Mouse (Mus musculus) lung, embryonic 15.5 days (tissue): Measurements from ENCODE around the gene Il15ra. TPM values are rescaled to one million over a fixed set of nuclear protein-coding genes. Genes with fewer than 3 reads are reported as not detected.

Source experiments
- ATAC-seq: fragments of 200-750 bp; cut with Nextera tagmentation; 2 replicates; pipeline ENCODE4 v1.8.0; 2017; ENCODE audit warnings: moderate number of reproducible peaks, borderline replicate concordance; ENCODE audit not compliant: low FRiP score, low TSS enrichment; ENCODE audit errors: extremely low read depth
- H3K27ac ChIP-seq: fragments of 300-500 bp; sonication (generic); 2 replicates; pipeline ENCODE4 v1.5.1; 2015; ENCODE audit warnings: moderate library complexity, mild to moderate bottlenecking, inconsistent platforms
- H3K27me3 ChIP-seq: fragments of 300-500 bp; sonication (generic); 2 replicates; pipeline ENCODE4 v1.6.1; 2015; ENCODE audit warnings: inconsistent platforms
- H3K36me3 ChIP-seq: fragments of 300-500 bp; sonication (generic); 2 replicates; pipeline ENCODE4 v1.6.1; 2015; ENCODE audit warnings: inconsistent platforms
- H3K4me1 ChIP-seq: fragments of 300-500 bp; sonication (generic); 2 replicates; pipeline ENCODE4 v1.6.1; 2015; ENCODE audit warnings: inconsistent platforms
- H3K4me2 ChIP-seq: fragments of 300-500 bp; sonication (generic); 2 replicates; pipeline ENCODE4 v1.6.1; 2015; ENCODE audit warnings: inconsistent platforms, mild to moderate bottlenecking, moderate library complexity
- H3K4me3 ChIP-seq: fragments of 300-500 bp; sonication (generic); 2 replicates; pipeline ENCODE4 v1.5.1; 2015; ENCODE audit warnings: mild to moderate bottlenecking, inconsistent platforms
- H3K9ac ChIP-seq: fragments of 300-500 bp; sonication (generic); 2 replicates; pipeline ENCODE4 v1.6.1; 2015; ENCODE audit warnings: inconsistent platforms
- H3K9me3 ChIP-seq: fragments of 300-500 bp; sonication (generic); 2 replicates; pipeline ENCODE4 v1.6.1; 2016; ENCODE audit warnings: inconsistent platforms
- WGBS: fragments of 180-500 bp; shearing (Covaris S2); methylation state at CpG from one replicate; pipeline ENCODE4 v1.1.7; 2015; 5-methylcytosine and 5-hydroxymethylcytosine counted together
- polyA plus RNA-seq: library from polyadenylated mRNA; unstranded; fragments of >200 nt; fragmentation: Nextera tagmentation; extraction: Ambion mirVana; gene quantifications from 2 replicates; pipeline ENCODE4 v1.2.1, GENCODE M21; 2015

The Il15ra gene
- polyA plus RNA-seq: 3.1 and 4.5 TPM in 2 replicates

GRCm38 (mm10) chr2:11705201-11706025 is at the start of gene Il15ra:
TSS of gene Il15ra (plus strand) at chr2:11705290.
- H3K4me1 ChIP-seq: peaks cover 14% of the 10 kb centered on the region
- ATAC-seq: peak; percentile 59
- H3K4me3 ChIP-seq: peak within 1 kb of the TSS; percentile 71
- peak within 1 kb of the TSS; percentile 93 for H3K4me2 ChIP-seq
- no peak within 1 kb of the TSS for H3K27ac ChIP-seq
- under 1% methylated on average over 37 of the region's 37 CpGs for WGBS
- no peaks in the 10 kb centered on the region for H3K36me3 ChIP-seq
- H3K9me3 ChIP-seq: no peaks in the 10 kb centered on the region
- H3K27me3 ChIP-seq: no peaks in the 10 kb centered on the region; the same call in 1 of the 2 replicates
- H3K9ac ChIP-seq: peak within 1 kb of the TSS; percentile 53

GRCm38 (mm10) chr2:11657581-11657980 is 47.5 kb upstream of the Il15ra start:
- no peak overlapping the region for H3K9ac ChIP-seq
- no peaks in the 10 kb centered on the region for H3K9me3 ChIP-seq
- no peak overlapping the region for H3K4me2 ChIP-seq
- H3K27me3 ChIP-seq: no peaks in the 10 kb centered on the region
- no peaks in the 10 kb centered on the region for H3K4me1 ChIP-seq
- H3K4me3 ChIP-seq: no peak overlapping the region
- H3K27ac ChIP-seq: no peak overlapping the region
- no peaks in the 10 kb centered on the region for H3K36me3 ChIP-seq
- ATAC-seq: no peak
- 81% methylated on average over 2 of the region's 2 CpGs for WGBS

- Histone ChIP-seq H3K4me1 (no peaks in the 10 kb centered on the region), H3K4me3 (no peak overlapping the region), H3K4me2 (no peak overlapping the region), H3K36me3 (no peaks in the 10 kb centered on the region), H3K27me3 (no peaks in the 10 kb centered on the region), H3K27ac (no peak overlapping the region), H3K9me3 (no peaks in the 10 kb centered on the region), H3K9ac (no peak overlapping the region)
- WGBS: 17% methylated on average over 2 of the region's 2 CpGs
- ATAC-seq: no peak
Measured at GRCm38 (mm10) chr2:11659263-11659662, 45.8 kb upstream of the Il15ra start.

GRCm38 (mm10) chr2:11662143-11662906 is 42.8 kb upstream of the Il15ra start:
- no peaks in the 10 kb centered on the region for H3K4me1 ChIP-seq
- WGBS: 72% methylated on average over 6 of the region's 6 CpGs
- no peak overlapping the region for H3K9ac ChIP-seq
- H3K27ac ChIP-seq: no peak overlapping the region
- H3K27me3 ChIP-seq: no peaks in the 10 kb centered on the region
- no peak overlapping the region for H3K4me2 ChIP-seq
- ATAC-seq: no peak
- H3K9me3 ChIP-seq: no peaks in the 10 kb centered on the region
- no peaks in the 10 kb centered on the region for H3K36me3 ChIP-seq
- no peak overlapping the region for H3K4me3 ChIP-seq

- Histone ChIP-seq H3K4me1 (no peaks in the 10 kb centered on the region), H3K9ac (no peak overlapping the region), H3K9me3 (no peaks in the 10 kb centered on the region), H3K27ac (no peak overlapping the region), H3K4me2 (no peak overlapping the region), H3K4me3 (no peak overlapping the region), H3K36me3 (no peaks in the 10 kb centered on the region), H3K27me3 (no peaks in the 10 kb centered on the region)
- 81% methylated on average over 1 of the region's 1 CpGs for WGBS
- no peak for ATAC-seq
Measured at GRCm38 (mm10) chr2:11662907-11663230, 42.2 kb upstream of the Il15ra start.

GRCm38 (mm10) chr2:11663961-11664360 is 41.1 kb upstream of the Il15ra start:
- no peak overlapping the region for H3K4me3 ChIP-seq
- H3K36me3 ChIP-seq: no peaks in the 10 kb centered on the region
- 4% methylated on average over 10 of the region's 10 CpGs for WGBS
- H3K4me1 ChIP-seq: no peaks in the 10 kb centered on the region
- no peaks in the 10 kb centered on the region for H3K9me3 ChIP-seq
- ATAC-seq: peak; percentile 74
- H3K27ac ChIP-seq: no peak overlapping the region
- peak overlapping the region; percentile 36 for H3K4me2 ChIP-seq
- no peak overlapping the region for H3K9ac ChIP-seq
- H3K27me3 ChIP-seq: no peaks in the 10 kb centered on the region

- Histone ChIP-seq H3K4me2 (peak overlapping the region; percentile 36), H3K9me3 (no peaks in the 10 kb centered on the region), H3K27ac (no peak overlapping the region), H3K4me3 (no peak overlapping the region), H3K4me1 (no peaks in the 10 kb centered on the region), H3K9ac (no peak overlapping the region), H3K36me3 (no peaks in the 10 kb centered on the region), H3K27me3 (no peaks in the 10 kb centered on the region)
- 42% methylated on average over 6 of the region's 6 CpGs for WGBS
- no peak for ATAC-seq
Measured at GRCm38 (mm10) chr2:11664367-11664766, 40.7 kb upstream of the Il15ra start.

- no peak overlapping the region for H3K4me3 ChIP-seq
- H3K9me3 ChIP-seq: no peaks in the 10 kb centered on the region
- 72% methylated on average over 4 of the region's 4 CpGs for WGBS
- H3K4me2 ChIP-seq: no peak overlapping the region
- H3K4me1 ChIP-seq: no peaks in the 10 kb centered on the region
- no peaks in the 10 kb centered on the region for H3K27me3 ChIP-seq
- H3K9ac ChIP-seq: no peak overlapping the region
- ATAC-seq: no peak
- H3K36me3 ChIP-seq: no peaks in the 10 kb centered on the region
- H3K27ac ChIP-seq: no peak overlapping the region
Measured at GRCm38 (mm10) chr2:11664806-11665205, 40.3 kb upstream of the Il15ra start.

GRCm38 (mm10) chr2:11665326-11665725 is 39.8 kb upstream of the Il15ra start:
- no peaks in the 10 kb centered on the region for H3K36me3 ChIP-seq
- no peak for ATAC-seq
- WGBS: 89% methylated on average over 3 of the region's 3 CpGs

GRCm38 (mm10) chr2:11672144-11672543 is 32.9 kb upstream of the Il15ra start:
- H3K9ac ChIP-seq: no peak overlapping the region
- H3K4me1 ChIP-seq: no peaks in the 10 kb centered on the region
- H3K4me3 ChIP-seq: no peak overlapping the region
- no peaks in the 10 kb centered on the region for H3K36me3 ChIP-seq
- H3K27me3 ChIP-seq: no peaks in the 10 kb centered on the region
- no peaks in the 10 kb centered on the region for H3K9me3 ChIP-seq
- ATAC-seq: no peak
- H3K27ac ChIP-seq: no peak overlapping the region
- no peak overlapping the region for H3K4me2 ChIP-seq
- WGBS: 25% methylated on average over 3 of the region's 3 CpGs

More at GRCm38 (mm10) chr2:11665326-11665725, 39.8 kb upstream of the Il15ra start:
- Histone ChIP-seq H3K27me3 (no peaks in the 10 kb centered on the region), H3K4me2 (no peak overlapping the region), H3K4me3 (no peak overlapping the region), H3K9ac (no peak overlapping the region), H3K4me1 (no peaks in the 10 kb centered on the region), H3K9me3 (no peaks in the 10 kb centered on the region), H3K27ac (no peak overlapping the region)

GRCm38 (mm10) chr2:11679626-11680025 is 25.5 kb upstream of the Il15ra start:
- WGBS: 31% methylated on average over 7 of the region's 7 CpGs
- no peak overlapping the region for H3K4me3 ChIP-seq
- ATAC-seq: no peak
- no peaks in the 10 kb centered on the region for H3K36me3 ChIP-seq
- H3K9me3 ChIP-seq: no peaks in the 10 kb centered on the region
- no peak overlapping the region for H3K27ac ChIP-seq
- H3K4me1 ChIP-seq: no peaks in the 10 kb centered on the region
- no peak overlapping the region for H3K4me2 ChIP-seq
- no peaks in the 10 kb centered on the region for H3K27me3 ChIP-seq
- no peak overlapping the region for H3K9ac ChIP-seq

- Histone ChIP-seq H3K27me3 (no peaks in the 10 kb centered on the region; the same call in 1 of the 2 replicates), H3K9me3 (no peaks in the 10 kb centered on the region), H3K4me2 (no peak overlapping the region), H3K27ac (no peak overlapping the region), H3K9ac (no peak overlapping the region), H3K4me1 (no peaks in the 10 kb centered on the region), H3K4me3 (no peak overlapping the region), H3K36me3 (no peaks in the 10 kb centered on the region)
- 68% methylated on average over 4 of the region's 4 CpGs for WGBS
- no peak for ATAC-seq
Measured at GRCm38 (mm10) chr2:11682712-11683111, 22.4 kb upstream of the Il15ra start.
